Mouse (Mus musculus): ENCODE measurements around the gene Rb1. TPM values are rescaled to one million over a fixed set of nuclear protein-coding genes. Genes with fewer than 3 reads are reported as not detected.

The Rb1 gene
- polyA plus RNA-seq, 1 experiment from 2014 or later, result 34.2 TPM

- Histone ChIP-seq H3K4me1 (no peaks in the 10 kb centered on the region), H3K4me2 (replicated peaks) (no peak overlapping the region), H3K9me3 (replicated peaks) (no peaks in the 10 kb centered on the region), H3K27me3 (no peaks in the 10 kb centered on the region), H3K27ac (no peak overlapping the region), H3K9ac (no peak overlapping the region), H3K4me3 (no peak overlapping the region), H3K36me3 (peaks cover 82% of the 10 kb centered on the region)
- no peak for ATAC-seq (ENCODE audit: low FRiP score)
- 83% methylated on average over 11 of the region's 11 CpGs for WGBS
Measured at GRCm38 (mm10) chr14:73177961-73178360, 147.7 kb downstream of the Rb1 start.

DNA sequence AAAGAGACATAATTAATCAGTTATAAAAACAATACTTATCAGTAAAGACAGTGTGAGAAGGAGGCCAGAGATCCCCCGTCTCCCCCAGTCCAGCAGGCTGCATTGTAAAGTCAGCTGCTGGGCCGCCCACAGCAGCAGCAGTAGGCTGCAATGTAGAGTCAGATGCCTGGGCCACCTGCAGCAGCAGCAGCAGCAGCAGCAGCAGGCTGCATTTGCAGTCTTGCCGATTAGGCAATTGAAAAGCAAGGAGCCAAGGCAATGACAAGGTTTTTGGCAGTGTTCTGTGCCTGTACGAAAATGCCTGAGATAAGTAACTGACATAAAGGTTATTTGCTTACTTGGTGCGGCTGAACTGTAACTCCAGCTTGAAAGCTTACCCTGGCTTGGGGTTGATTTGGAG, 149.4 kb downstream of the Rb1 start:
- no peak overlapping the region for H3K4me3 ChIP-seq
- no peaks in the 10 kb centered on the region for H3K27me3 ChIP-seq
- 90% methylated on average over 5 of the region's 5 CpGs for WGBS
- no peak overlapping the region for H3K9ac ChIP-seq
- ATAC-seq (ENCODE audit: low FRiP score), result no peak
- H3K4me2 ChIP-seq (replicated peaks), result no peak overlapping the region
- no peaks in the 10 kb centered on the region for H3K4me1 ChIP-seq
- H3K9me3 ChIP-seq (replicated peaks), result no peaks in the 10 kb centered on the region
- no peak overlapping the region for H3K27ac ChIP-seq
- peaks cover 79% of the 10 kb centered on the region for H3K36me3 ChIP-seq

DNA sequence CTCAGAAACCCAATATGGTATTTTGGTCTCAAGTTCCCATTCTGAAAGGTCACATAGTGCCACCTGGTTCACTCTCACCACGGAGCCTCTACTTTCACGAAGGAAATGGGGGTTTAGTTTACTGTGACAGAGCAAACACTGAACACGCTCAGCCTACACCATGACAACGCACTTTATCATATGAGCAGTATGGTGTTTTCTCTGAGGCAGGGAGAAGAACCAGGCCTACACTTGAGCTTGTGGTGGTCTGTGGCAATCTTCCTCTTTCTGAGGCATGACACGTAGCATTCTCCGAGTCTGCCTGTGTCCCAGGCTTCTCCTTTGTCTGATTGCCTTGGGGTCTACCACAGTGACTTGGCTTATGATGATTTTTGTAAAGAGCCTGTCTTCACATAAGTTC, 149.8 kb downstream of the Rb1 start:
- no peaks in the 10 kb centered on the region for H3K4me1 ChIP-seq
- no peaks in the 10 kb centered on the region for H3K9me3 ChIP-seq (replicated peaks)
- WGBS, result 88% methylated on average over 6 of the region's 6 CpGs
- H3K36me3 ChIP-seq, result peaks cover 80% of the 10 kb centered on the region
- H3K27ac ChIP-seq, result no peak overlapping the region
- no peaks in the 10 kb centered on the region for H3K27me3 ChIP-seq
- ATAC-seq (ENCODE audit: low FRiP score), result no peak
- H3K4me2 ChIP-seq (replicated peaks), result no peak overlapping the region
- H3K9ac ChIP-seq, result no peak overlapping the region
- no peak overlapping the region for H3K4me3 ChIP-seq

DNA sequence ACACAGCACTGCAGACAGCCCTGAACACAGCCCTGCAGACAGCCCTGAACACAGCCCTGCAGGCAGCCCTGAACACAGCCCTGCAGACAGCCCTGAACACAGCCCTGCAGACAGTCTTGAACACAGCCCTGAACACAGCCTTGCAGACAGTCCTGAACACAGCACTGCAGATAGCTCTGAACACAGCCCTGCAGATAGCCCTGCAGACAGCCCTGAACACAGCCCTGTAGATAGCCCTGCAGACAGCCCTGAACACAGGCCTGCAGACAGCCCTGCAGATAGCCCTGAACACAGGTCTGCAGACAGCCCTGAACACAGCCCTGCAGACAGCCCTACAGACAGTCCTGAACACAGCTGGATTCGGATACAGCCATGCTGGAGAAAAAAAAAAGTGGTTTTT, 150.6 kb downstream of the Rb1 start:
- H3K4me3 ChIP-seq, result no peak overlapping the region
- peaks cover 83% of the 10 kb centered on the region for H3K36me3 ChIP-seq
- WGBS, result 81% methylated on average over 1 of the region's 1 CpGs
- H3K27ac ChIP-seq, result no peak overlapping the region
- H3K4me2 ChIP-seq (replicated peaks), result no peak overlapping the region
- no peak overlapping the region for H3K9ac ChIP-seq
- no peaks in the 10 kb centered on the region for H3K27me3 ChIP-seq
- H3K9me3 ChIP-seq (replicated peaks), result no peaks in the 10 kb centered on the region
- H3K4me1 ChIP-seq, result no peaks in the 10 kb centered on the region
- ATAC-seq (ENCODE audit: low FRiP score), result no peak

- Histone ChIP-seq H3K27ac (no peak overlapping the region), H3K27me3 (no peaks in the 10 kb centered on the region), H3K9me3 (replicated peaks) (no peaks in the 10 kb centered on the region), H3K4me2 (replicated peaks) (no peak overlapping the region), H3K4me1 (no peaks in the 10 kb centered on the region), H3K36me3 (peaks cover 82% of the 10 kb centered on the region), H3K4me3 (no peak overlapping the region), H3K9ac (no peak overlapping the region)
- no peak for ATAC-seq (ENCODE audit: low FRiP score)
- WGBS, result 86% methylated on average over 7 of the region's 7 CpGs
Measured at GRCm38 (mm10) chr14:73174091-73174995, 151.3 kb downstream of the Rb1 start.

DNA sequence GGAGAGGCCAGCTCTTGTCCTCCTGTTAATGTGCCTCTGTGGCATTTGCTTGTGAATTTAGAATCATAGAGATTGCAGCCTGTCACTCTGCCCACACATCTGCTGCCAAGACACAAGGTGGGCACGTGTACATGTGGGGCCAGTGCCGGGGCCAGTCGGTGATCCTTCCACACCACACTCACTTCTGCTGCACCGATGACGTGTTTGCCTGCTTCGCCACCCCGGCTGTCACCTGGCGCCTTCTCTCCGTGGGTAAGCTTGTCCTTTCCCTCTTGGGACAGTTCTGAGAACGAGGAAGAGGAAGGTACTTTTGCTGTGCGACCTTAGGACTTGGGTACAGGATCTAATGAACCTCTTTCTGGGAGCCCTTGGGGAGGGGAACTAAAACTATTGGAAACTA, 152.0 kb downstream of the Rb1 start:
- ATAC-seq (ENCODE audit: low FRiP score), result no peak
- no peak overlapping the region for H3K4me3 ChIP-seq
- no peak overlapping the region for H3K27ac ChIP-seq
- no peaks in the 10 kb centered on the region for H3K27me3 ChIP-seq
- H3K9me3 ChIP-seq (replicated peaks), result no peaks in the 10 kb centered on the region
- 90% methylated on average over 11 of the region's 11 CpGs for WGBS
- no peak overlapping the region for H3K9ac ChIP-seq
- H3K36me3 ChIP-seq, result peaks cover 76% of the 10 kb centered on the region
- no peak overlapping the region for H3K4me2 ChIP-seq (replicated peaks)
- H3K4me1 ChIP-seq, result no peaks in the 10 kb centered on the region

DNA sequence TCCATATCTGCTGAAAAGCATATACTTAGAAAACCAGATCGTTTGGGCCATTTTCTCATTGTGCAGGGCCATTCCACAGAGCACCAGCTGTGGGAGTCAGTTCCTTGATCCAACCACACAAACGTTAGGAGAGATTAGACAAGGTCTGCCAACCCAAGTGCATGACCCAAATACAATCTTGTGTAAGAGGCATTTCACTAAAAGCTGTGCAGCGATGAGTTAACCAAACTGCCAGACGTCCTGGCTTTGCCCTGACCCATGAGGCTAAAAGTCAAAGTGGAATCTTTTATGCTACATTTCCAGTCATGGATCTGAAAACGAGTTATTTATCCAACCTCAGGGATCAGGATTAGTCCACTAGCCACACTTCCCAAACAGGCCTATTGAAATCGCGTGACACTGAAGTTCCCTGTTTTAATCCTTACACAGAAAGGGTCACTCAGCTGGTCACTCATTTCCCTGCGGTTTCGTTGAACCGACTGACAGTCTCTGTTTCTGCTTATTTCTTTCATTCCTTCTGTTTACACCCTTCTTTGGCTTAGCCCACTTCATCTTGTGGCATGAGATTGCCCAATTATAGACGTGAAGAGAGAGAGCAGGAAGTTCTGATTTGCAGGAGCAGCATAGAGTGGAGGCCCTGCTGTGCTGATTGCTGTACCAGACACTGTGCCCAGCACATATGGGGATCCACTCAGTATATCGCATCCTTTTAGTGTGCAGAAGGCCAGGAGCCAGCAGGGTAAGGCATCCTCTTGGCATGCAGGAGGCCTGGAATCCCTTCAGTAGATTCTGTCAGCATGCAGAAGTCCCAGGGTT, 153.2 kb downstream of the Rb1 start:
- Histone ChIP-seq H3K9me3 (replicated peaks) (no peaks in the 10 kb centered on the region), H3K9ac (no peak overlapping the region), H3K4me2 (replicated peaks) (no peak overlapping the region), H3K27ac (no peak overlapping the region), H3K27me3 (no peaks in the 10 kb centered on the region), H3K4me3 (no peak overlapping the region), H3K4me1 (no peaks in the 10 kb centered on the region), H3K36me3 (peaks cover 68% of the 10 kb centered on the region)
- no peak for ATAC-seq (ENCODE audit: low FRiP score)
- 77% methylated on average over 12 of the region's 12 CpGs for WGBS

- H3K4me1 ChIP-seq, result no peaks in the 10 kb centered on the region
- WGBS, result 92% methylated on average over 13 of the region's 13 CpGs
- H3K27ac ChIP-seq, result no peak overlapping the region
- H3K9me3 ChIP-seq (replicated peaks), result no peaks in the 10 kb centered on the region
- peaks cover 66% of the 10 kb centered on the region for H3K36me3 ChIP-seq
- no peak overlapping the region for H3K4me2 ChIP-seq (replicated peaks)
- H3K27me3 ChIP-seq, result no peaks in the 10 kb centered on the region
- H3K4me3 ChIP-seq, result no peak overlapping the region
- ATAC-seq (ENCODE audit: low FRiP score), result no peak
- no peak overlapping the region for H3K9ac ChIP-seq
Measured at GRCm38 (mm10) chr14:73169926-73170844, 155.4 kb downstream of the Rb1 start.

DNA sequence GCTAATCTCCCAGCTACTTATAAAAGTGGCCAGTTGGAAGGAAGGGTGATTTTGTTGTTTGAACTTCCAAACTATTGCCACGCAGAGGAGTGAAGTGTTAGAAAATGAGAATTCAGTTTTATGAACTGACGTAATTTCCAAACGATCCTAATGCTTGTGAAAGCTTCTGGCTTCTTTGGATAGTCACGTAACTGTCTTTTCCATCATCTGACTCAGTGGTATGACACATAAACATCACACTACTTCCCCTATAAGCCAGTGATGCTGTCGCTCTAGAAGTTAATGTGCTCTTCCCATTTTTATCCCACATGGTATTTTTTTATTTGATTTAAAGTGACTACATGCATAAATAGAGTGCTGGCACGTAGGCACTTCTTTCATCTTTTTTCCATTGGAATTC, 157.0 kb downstream of the Rb1 start:
- peaks cover 64% of the 10 kb centered on the region for H3K36me3 ChIP-seq
- H3K9ac ChIP-seq, result no peak overlapping the region
- ATAC-seq (ENCODE audit: low FRiP score), result no peak
- no peak overlapping the region for H3K4me3 ChIP-seq
- no peak overlapping the region for H3K27ac ChIP-seq
- no peaks in the 10 kb centered on the region for H3K9me3 ChIP-seq (replicated peaks)
- 93% methylated on average over 6 of the region's 6 CpGs for WGBS
- H3K27me3 ChIP-seq, result no peaks in the 10 kb centered on the region
- H3K4me2 ChIP-seq (replicated peaks), result no peak overlapping the region
- H3K4me1 ChIP-seq, result no peaks in the 10 kb centered on the region

DNA sequence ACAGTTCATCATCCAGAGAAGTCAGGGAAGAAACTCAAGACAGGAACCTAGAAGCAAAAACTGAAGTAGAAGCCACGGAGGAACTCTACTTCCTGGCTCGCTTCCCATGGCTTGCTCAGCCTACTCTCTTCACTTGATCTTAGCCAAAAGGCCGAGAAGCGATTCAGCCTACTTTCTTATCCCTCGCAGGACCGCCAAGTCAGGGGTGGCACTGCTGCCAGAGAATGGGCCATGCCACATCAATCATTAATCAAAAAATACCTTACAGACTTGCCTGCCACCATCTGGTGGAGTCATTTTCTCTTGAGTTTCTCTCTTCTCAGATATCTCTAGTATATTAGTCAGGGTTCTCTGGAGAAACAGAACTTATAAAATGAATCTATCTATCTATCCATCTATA, 160.5 kb downstream of the Rb1 start:
- no peaks in the 10 kb centered on the region for H3K4me1 ChIP-seq
- no peak overlapping the region for H3K4me3 ChIP-seq
- H3K4me2 ChIP-seq (replicated peaks), result no peak overlapping the region
- no peaks in the 10 kb centered on the region for H3K9me3 ChIP-seq (replicated peaks)
- H3K27me3 ChIP-seq, result no peaks in the 10 kb centered on the region
- no peak overlapping the region for H3K9ac ChIP-seq
- H3K36me3 ChIP-seq, result peaks cover 56% of the 10 kb centered on the region
- WGBS, result 93% methylated on average over 6 of the region's 6 CpGs
- H3K27ac ChIP-seq, result no peak overlapping the region
- ATAC-seq (ENCODE audit: low FRiP score), result no peak

DNA sequence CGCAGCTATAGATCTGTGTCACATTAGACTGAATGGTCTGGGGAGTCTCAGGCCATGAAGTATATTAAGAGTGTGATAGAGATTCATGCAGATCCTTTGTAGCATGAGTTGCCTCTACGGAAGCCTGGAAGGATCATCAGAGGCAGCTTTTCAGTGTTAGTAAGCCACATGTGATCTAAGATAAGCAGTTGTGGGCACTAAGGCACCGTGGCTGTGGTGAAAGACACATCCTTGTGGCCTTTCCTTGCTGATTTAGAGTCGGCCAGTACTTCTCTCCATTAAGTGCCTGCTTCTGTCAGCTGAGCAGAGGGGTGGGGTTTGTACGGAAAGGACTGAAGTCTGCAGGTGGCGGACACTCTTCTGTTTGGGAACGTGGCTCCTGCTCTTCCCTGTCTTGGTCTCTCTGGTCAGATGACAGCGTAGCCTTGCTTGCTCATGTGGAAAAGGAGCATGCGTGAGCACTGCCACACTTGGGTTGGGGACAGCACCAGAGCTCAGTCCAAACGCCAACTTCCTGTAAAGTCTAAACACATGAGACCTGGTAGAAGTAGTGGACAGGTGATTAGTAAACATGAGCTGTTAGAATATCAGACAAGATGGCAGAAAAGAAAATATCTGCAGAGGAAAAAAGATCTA, 162.1 kb downstream of the Rb1 start:
- H3K36me3 ChIP-seq, result peaks cover 66% of the 10 kb centered on the region

More for the DNA sequence above, 162.1 kb downstream of the Rb1 start:
- Histone ChIP-seq H3K9me3 (replicated peaks) (no peaks in the 10 kb centered on the region), H3K9ac (no peak overlapping the region), H3K4me1 (no peaks in the 10 kb centered on the region), H3K27me3 (no peaks in the 10 kb centered on the region), H3K4me2 (replicated peaks) (no peak overlapping the region), H3K4me3 (no peak overlapping the region), H3K27ac (no peak overlapping the region)
- no peak for ATAC-seq (ENCODE audit: low FRiP score)
- 97% methylated on average over 10 of the region's 10 CpGs for WGBS

Data from hindbrain, embryonic 12.5 days (tissue).